Mouse (Mus musculus) MEL (cell line): ENCODE results near the gene Meis3. TPM values are rescaled to one million over a fixed set of nuclear protein-coding genes. Genes with fewer than 3 reads are reported as not detected.

Source experiments
- DNase-seq: peaks from one replicate; pipeline ENCODE4 v3.0.0; 2011; ENCODE audit warnings: low read depth, low spot score
- H3K27ac ChIP-seq: 2 replicates; pipeline ENCODE4 v1.5.1; 2012; ENCODE audit warnings: low read depth, mild to moderate bottlenecking, control low read depth, low read length, moderate library complexity; ENCODE audit not compliant: control insufficient read depth
- H3K27me3 ChIP-seq, 2 experiments: fragments of 150-350 bp in 1 of 2; sonication (generic) in 1 of 2; 2 replicates each; pipeline ENCODE4 v1.6.1; 2012; ENCODE audit warnings: low read length in 2 of 2, mild to moderate bottlenecking in 2 of 2, improper control_type of control experiment in 1 of 2, moderate library complexity in 1 of 2; ENCODE audit not compliant: insufficient read depth in 2 of 2, control insufficient read depth in 1 of 2
- H3K36me3 ChIP-seq, 2 experiments: 2 replicates each; pipeline ENCODE4 v1.6.1; 2012 to 2014; ENCODE audit warnings: low read length in 2 of 2, improper control_type of control experiment in 1 of 2, inconsistent platforms in 1 of 2, mild to moderate bottlenecking in 1 of 2; ENCODE audit not compliant: insufficient read depth in 2 of 2, control insufficient read depth in 1 of 2
- H3K4me1 ChIP-seq, 2 experiments: fragments of 150-350 bp in 1 of 2; sonication (generic) in 1 of 2; 2 replicates each; pipeline ENCODE4 v1.6.1; 2012; ENCODE audit warnings: low read length in 2 of 2, improper control_type of control experiment in 1 of 2, mild to moderate bottlenecking in 1 of 2; ENCODE audit not compliant: insufficient read depth in 2 of 2, control insufficient read depth in 1 of 2
- H3K4me3 ChIP-seq, 2 experiments: fragments of 150-350 bp in 1 of 2; sonication (generic) in 1 of 2; 2 replicates each; pipeline ENCODE4 v1.5.1; 2012; ENCODE audit warnings: low read depth in 2 of 2, low read length in 2 of 2, mild to moderate bottlenecking in 2 of 2, moderate library complexity in 2 of 2, control low read depth in 1 of 2, improper control_type of control experiment in 1 of 2; ENCODE audit not compliant: control insufficient read depth in 1 of 2, insufficient read depth in 1 of 2
- H3K79me2 ChIP-seq: 2 replicates; pipeline ENCODE4 v1.6.1; 2012; ENCODE audit warnings: mild to moderate bottlenecking, low read length, moderate library complexity; ENCODE audit not compliant: control insufficient read depth, poor library complexity, insufficient read depth
- H3K9ac ChIP-seq: 2 replicates; pipeline ENCODE4 v1.6.1; 2012; ENCODE audit warnings: low read depth, mild to moderate bottlenecking, control low read depth, low read length, moderate library complexity; ENCODE audit not compliant: control insufficient read depth, poor library complexity, severe bottlenecking
- H3K9me3 ChIP-seq: fragments of 150-350 bp; sonication (generic); replicated peaks from 2 replicates; pipeline ENCODE4 v1.6.1; 2012; ENCODE audit warnings: mild to moderate bottlenecking, low read length, improper control_type of control experiment, moderate library complexity; ENCODE audit not compliant: insufficient read depth
- CHD1 ChIP-seq: IDR thresholded peaks from 2 replicates; pipeline ENCODE4 v1.6.1; 2012; ENCODE audit warnings: low read depth, mild to moderate bottlenecking, inconsistent platforms, low read length, improper control_type of control experiment
- CHD2 ChIP-seq: IDR thresholded peaks from 2 replicates; pipeline ENCODE4 v1.6.1; 2011; ENCODE audit warnings: low read length, improper control_type of control experiment
- CTCF ChIP-seq, 3 experiments: IDR thresholded peaks in 2 of 3; conservative IDR thresholded peaks in 1 of 3; 2 replicates each; pipeline ENCODE4 v1.5.1; 2011 to 2012; ENCODE audit warnings: low read length in 3 of 3, low read depth in 2 of 3, mild to moderate bottlenecking in 2 of 3, improper control_type of control experiment in 1 of 3, inconsistent platforms in 1 of 3, mixed read lengths in 1 of 3, moderate library complexity in 1 of 3; ENCODE audit not compliant: control insufficient read depth in 1 of 3, insufficient read depth in 1 of 3, poor library complexity in 1 of 3, severe bottlenecking in 1 of 3
- E2F4 ChIP-seq: IDR thresholded peaks from 2 replicates; pipeline ENCODE4 v1.6.1; 2011; ENCODE audit warnings: low read depth, low read length, improper control_type of control experiment, borderline replicate concordance
- ELF1 ChIP-seq: IDR thresholded peaks from 2 replicates; pipeline ENCODE4 v1.6.1; 2014; ENCODE audit warnings: low read depth, mild to moderate bottlenecking, inconsistent platforms, low read length, improper control_type of control experiment, moderate library complexity
- EP300 ChIP-seq, 2 experiments: IDR thresholded peaks; 2 replicates each; pipeline ENCODE4 v1.6.1; 2011; ENCODE audit warnings: improper control_type of control experiment in 2 of 2, low read length in 2 of 2, low read depth in 1 of 2, mild to moderate bottlenecking in 1 of 2
- ETS1 ChIP-seq: IDR thresholded peaks from 2 replicates; pipeline ENCODE4 v1.6.1; 2012; ENCODE audit warnings: low read depth, mild to moderate bottlenecking, inconsistent platforms, low read length, improper control_type of control experiment, moderate library complexity
- GATA1 ChIP-seq: IDR thresholded peaks from 2 replicates; pipeline ENCODE4 v1.6.1; 2011; ENCODE audit warnings: low read depth, low read length, improper control_type of control experiment
- HCFC1 ChIP-seq: IDR thresholded peaks from 2 replicates; pipeline ENCODE4 v1.6.1; 2012; ENCODE audit warnings: low read depth, mild to moderate bottlenecking, inconsistent platforms, low read length, improper control_type of control experiment, moderate library complexity
- JUND ChIP-seq: IDR thresholded peaks from 2 replicates; pipeline ENCODE4 v1.6.1; 2011; ENCODE audit warnings: low read depth, mild to moderate bottlenecking, improper control_type of control experiment, low read length
- MAFK ChIP-seq: IDR thresholded peaks from 2 replicates; pipeline ENCODE4 v1.6.1; 2011; ENCODE audit warnings: low read depth, mild to moderate bottlenecking, low read length, improper control_type of control experiment, borderline replicate concordance
- MAX ChIP-seq: IDR thresholded peaks from 2 replicates; pipeline ENCODE4 v1.6.1; 2011; ENCODE audit warnings: low read length, improper control_type of control experiment
- MAZ ChIP-seq: IDR thresholded peaks from 2 replicates; pipeline ENCODE4 v1.6.1; 2012; ENCODE audit warnings: low read depth, mild to moderate bottlenecking, inconsistent platforms, low read length, improper control_type of control experiment
- MEF2A ChIP-seq: IDR thresholded peaks from 2 replicates; pipeline ENCODE4 v1.6.1; 2014; ENCODE audit warnings: low read depth, mild to moderate bottlenecking, inconsistent platforms, low read length, improper control_type of control experiment; ENCODE audit not compliant: poor library complexity, insufficient replicate concordance, severe bottlenecking; ENCODE audit errors: extremely low read depth
- MXI1 ChIP-seq: IDR thresholded peaks from 2 replicates; pipeline ENCODE4 v1.6.1; 2011; ENCODE audit warnings: mild to moderate bottlenecking, low read depth, low read length, improper control_type of control experiment
- MYB ChIP-seq: IDR thresholded peaks from 2 replicates; pipeline ENCODE4 v1.6.1; 2011; ENCODE audit warnings: mild to moderate bottlenecking, low read depth, low read length, improper control_type of control experiment
- MYC ChIP-seq: IDR thresholded peaks from 2 replicates; pipeline ENCODE4 v1.6.1; 2011; ENCODE audit warnings: low read depth, mild to moderate bottlenecking, low read length, improper control_type of control experiment, moderate library complexity
- NELFE ChIP-seq: IDR thresholded peaks from 2 replicates; pipeline ENCODE4 v1.6.1; 2011; ENCODE audit warnings: low read depth, low read length, improper control_type of control experiment
- POLR2A ChIP-seq, 2 experiments: IDR thresholded peaks; 2 replicates each; pipeline ENCODE4 v1.6.1; 2011 to 2012; ENCODE audit warnings: low read length in 2 of 2, mild to moderate bottlenecking in 2 of 2, control low read depth in 1 of 2, improper control_type of control experiment in 1 of 2, low read depth in 1 of 2, moderate library complexity in 1 of 2; ENCODE audit not compliant: control insufficient read depth in 1 of 2, insufficient read depth in 1 of 2, poor library complexity in 1 of 2
- POLR2AphosphoS2 ChIP-seq: IDR thresholded peaks from 2 replicates; pipeline ENCODE4 v1.6.1; 2011; ENCODE audit warnings: low read length, improper control_type of control experiment
- POLR2AphosphoS5 ChIP-seq: IDR thresholded peaks from 2 replicates; pipeline ENCODE4 v1.6.1; 2012; ENCODE audit warnings: low read depth, borderline replicate concordance, mild to moderate bottlenecking, inconsistent platforms, low read length, moderate library complexity, mixed read lengths
- RAD21 ChIP-seq: IDR thresholded peaks from 2 replicates; pipeline ENCODE4 v1.6.1; 2011; ENCODE audit warnings: mild to moderate bottlenecking, low read depth, low read length, improper control_type of control experiment
- RCOR1 ChIP-seq: IDR thresholded peaks from 2 replicates; pipeline ENCODE4 v1.6.1; 2012; ENCODE audit warnings: low read depth, mild to moderate bottlenecking, inconsistent platforms, low read length, improper control_type of control experiment
- SMC3 ChIP-seq: IDR thresholded peaks from 2 replicates; pipeline ENCODE4 v1.6.1; 2011; ENCODE audit warnings: low read depth, low read length, improper control_type of control experiment
- TAL1 ChIP-seq: IDR thresholded peaks from 2 replicates; pipeline ENCODE4 v1.6.1; 2012; ENCODE audit warnings: mild to moderate bottlenecking, inconsistent platforms, low read length, moderate library complexity, mixed read lengths
- TBP ChIP-seq: IDR thresholded peaks from 2 replicates; pipeline ENCODE4 v1.8.0; 2011; ENCODE audit warnings: low read depth, low read length, improper control_type of control experiment
- TCF12 ChIP-seq: IDR thresholded peaks from 2 replicates; pipeline ENCODE4 v1.6.1; 2014; ENCODE audit warnings: low read depth, mild to moderate bottlenecking, inconsistent platforms, low read length, improper control_type of control experiment, moderate library complexity
- USF1 ChIP-seq: IDR thresholded peaks from 2 replicates; pipeline ENCODE4 v1.6.1; 2014; ENCODE audit warnings: low read depth, mild to moderate bottlenecking, inconsistent platforms, low read length, improper control_type of control experiment, moderate library complexity
- USF2 ChIP-seq, 2 experiments: IDR thresholded peaks; 2 replicates each; pipeline ENCODE4 v1.6.1; 2011 to 2012; ENCODE audit warnings: improper control_type of control experiment in 2 of 2, low read length in 2 of 2, borderline replicate concordance in 1 of 2, inconsistent platforms in 1 of 2, low read depth in 1 of 2, mild to moderate bottlenecking in 1 of 2; ENCODE audit not compliant: insufficient read depth in 1 of 2
- ZMIZ1 ChIP-seq: IDR thresholded peaks from 2 replicates; pipeline ENCODE4 v1.6.1; 2012; ENCODE audit warnings: low read depth, mild to moderate bottlenecking, inconsistent platforms, low read length, improper control_type of control experiment, moderate library complexity
- polyA plus RNA-seq, 2 experiments: library from polyadenylated mRNA; stranded (reverse) in 1 of 2; unstranded in 1 of 2; fragments of >175 nt in 1 of 2; fragments of >200 nt in 1 of 2; gene quantifications; 2 replicates each; pipeline versions ENCODE4 v1.2.1 to v1.2.4; 2012; ENCODE audit warnings: low replicate concordance in 2 of 2, low read depth in 1 of 2; ENCODE audit not compliant: insufficient read length in 2 of 2, insufficient read depth in 1 of 2, missing spikeins in 1 of 2
- total RNA-seq: library from RNA; depleted of rRNA; stranded (reverse); fragments of 300-350 nt; gene quantifications from 2 replicates; pipeline ENCODE4 v1.2.3, GENCODE M21; 2012; rRNA removed

Gene Meis3
- 3.8 and 4.8 TPM in 2 replicates for total RNA-seq
- 10 to 100 TPM in 1 of 2 experiments, not detected in 1; 14.9 TPM for polyA plus RNA-seq

GRCm38 (mm10) chr7:16174597-16175541, at the start of gene Meis3:
TSS of gene Meis3 (plus strand) at chr7:16175090.
- H3K9me3 ChIP-seq = no peaks in the 10 kb centered on the region
- TF ChIP-seq MEF2A (no peak), USF1 (no peak), MAX (no peak), TCF12 (no peak), ELF1 (peak; percentile 68), MYB (no peak), NELFE (peak; percentile 44; the same call in 1 of the 2 replicates), EP300 (IDR thresholded peaks at IDR 0.05; ENCODE audit: low read depth in 1 of 2, low read length in 2 of 2) (no peak), ETS1 (no peak), MXI1 (peak; percentile 55; the same call in 1 of the 2 replicates), POLR2A (IDR thresholded peaks at IDR 0.05; ENCODE audit: control insufficient read depth in 1 of 2, insufficient read depth in 1 of 2, low read depth in 1 of 2, low read length in 2 of 2, poor library complexity in 1 of 2) (peak; percentile 49 to 60; a peak in 2 of 4 replicates), TAL1 (no peak), E2F4 (no peak), MAZ (peak; percentile 50; the same call in 1 of the 2 replicates), USF2 (IDR thresholded peaks at IDR 0.05; ENCODE audit: borderline replicate concordance in 1 of 2, insufficient read depth in 1 of 2, low read depth in 1 of 2, low read length in 2 of 2) (no peak), JUND (no peak), RAD21 (no peak), CHD2 (no peak), POLR2AphosphoS2 (no peak), TBP (0 out of 2 replicates have a peak, but pooled peaks have one; percentile 15), ZMIZ1 (no peak), HCFC1 (peak; percentile 65), GATA1 (no peak), RCOR1 (no peak), POLR2AphosphoS5 (no peak), MAFK (no peak), CTCF (IDR thresholded peaks at IDR 0.05 in 2 of 3, conservative IDR thresholded peaks at IDR 0.05 in 1 of 3; ENCODE audit: control insufficient read depth in 1 of 3, insufficient read depth in 1 of 3, low read depth in 2 of 3, low read length in 3 of 3, poor library complexity in 1 of 3, severe bottlenecking in 1 of 3) (peak; percentile 47 to 64 (median 62)), MYC (no peak), SMC3 (no peak), CHD1 (no peak)
- DNase-seq = peak; percentile 76
- H3K4me3 ChIP-seq = peak within 1 kb of the TSS; percentile 66 to 71
- H3K27ac ChIP-seq = no peak within 1 kb of the TSS
- H3K9ac ChIP-seq = peak within 1 kb of the TSS; percentile 79
- H3K36me3 ChIP-seq = 0 out of 4 replicates have a peak, but pooled peaks cover 0 to 2% of the 10 kb centered on the region in 2 experiments
- no peaks in the 10 kb centered on the region for H3K4me1 ChIP-seq
- H3K79me2 ChIP-seq = no peaks in the 10 kb centered on the region
- peaks cover 3 to 7% of the 10 kb centered on the region in 2 experiments for H3K27me3 ChIP-seq
